Mouse (Mus musculus) heart, adult 8-10 months (tissue): ENCODE data around the gene Arid1a. TPM values are rescaled to one million over a fixed set of nuclear protein-coding genes. Genes with fewer than 3 reads are reported as not detected.

Experiments used
- DNase-seq: peaks from one replicate; pipeline ENCODE4 v3.0.0; 2022; ENCODE audit warnings: low spot score
- total RNA-seq, 4 experiments: library from RNA; stranded (reverse); gene quantifications; 2 replicates each; pipeline ENCODE4 v1.2.4; 2022

The Arid1a gene
- total RNA-seq, result 10 to 100 TPM; 35.4 to 40.0 (median 37.0) TPM

DNA sequence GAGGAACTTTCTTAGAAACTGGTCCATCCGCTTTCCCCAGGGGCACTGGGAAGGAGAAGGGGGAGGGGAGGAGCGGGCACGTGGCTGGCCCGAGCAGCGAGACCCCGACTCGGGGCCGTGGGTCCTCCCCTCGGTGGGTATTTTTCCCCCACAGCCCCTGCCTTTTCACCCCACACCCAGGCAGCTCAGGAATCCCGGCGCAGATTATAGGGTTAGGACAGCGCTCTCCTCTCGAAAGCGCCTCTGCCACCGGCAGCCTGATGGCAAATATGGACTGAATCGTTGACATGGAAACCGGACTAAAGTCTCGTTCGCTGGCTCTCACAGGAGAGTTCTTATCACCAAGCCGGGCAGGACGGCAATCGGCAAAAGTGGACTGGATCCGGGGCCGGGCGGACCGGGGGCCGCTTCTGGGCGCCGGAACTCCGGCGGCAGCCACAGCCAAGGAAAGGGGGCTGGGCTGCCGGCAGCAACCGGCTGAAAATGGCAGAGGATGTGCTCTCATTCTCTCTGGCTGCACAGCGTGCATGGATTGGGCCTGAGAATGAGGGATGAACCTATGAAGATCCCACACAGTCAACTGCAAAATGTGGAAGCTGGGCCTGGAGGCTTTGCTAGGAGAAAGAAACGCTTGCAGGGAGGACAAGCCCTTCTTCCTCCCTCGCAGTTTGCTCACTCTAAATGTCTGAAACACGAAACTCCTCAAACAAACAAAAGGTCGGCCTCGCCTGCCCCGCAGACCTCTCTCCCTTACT, at the start of gene Arid1a:
Gene Arid1a, minus strand, starts transcription at position 256 of the 755 bp plus-strand sequence.
- peak; percentile 94 for DNase-seq

DNA sequence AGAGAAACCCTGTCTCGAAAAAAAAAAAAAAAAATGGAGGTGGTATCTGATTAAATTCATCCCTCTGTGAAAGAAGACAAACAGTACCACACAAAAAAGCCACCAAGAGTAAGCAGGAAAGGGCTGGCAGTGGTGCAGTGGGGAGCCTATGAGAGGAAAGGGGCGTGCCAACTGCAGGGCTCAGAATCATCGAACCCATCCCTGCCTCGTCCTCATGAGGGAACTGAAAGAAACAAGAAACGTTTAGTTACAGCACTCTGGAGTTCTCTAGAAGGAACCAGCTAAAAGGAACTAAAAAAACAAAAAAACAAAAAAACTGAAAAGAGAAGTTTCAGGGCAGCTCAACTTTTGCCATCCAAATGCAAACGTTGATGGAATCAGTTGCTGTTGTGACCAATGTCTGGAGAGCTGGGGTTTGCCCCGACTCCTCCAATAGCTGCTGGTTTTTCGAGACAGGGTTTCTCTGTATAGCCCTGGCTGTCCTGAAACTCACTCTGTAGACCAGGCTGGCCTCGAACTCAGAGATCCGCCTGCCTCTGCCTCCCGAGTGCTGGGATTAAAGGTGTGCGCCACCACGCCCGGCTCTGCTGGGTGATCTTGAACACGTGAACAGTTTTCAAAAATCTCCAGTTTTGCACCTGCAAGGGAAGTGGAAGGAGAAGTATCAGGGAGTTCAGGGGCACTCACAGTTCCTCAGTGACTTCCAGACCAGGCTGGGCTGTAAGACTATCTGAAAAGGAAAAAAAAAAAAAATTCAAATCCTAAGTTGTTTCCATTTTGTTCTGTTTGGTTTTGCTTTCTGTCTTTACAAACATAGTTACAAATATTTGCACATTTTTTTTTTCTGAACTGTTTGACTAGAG, 48.1 kb upstream of the Arid1a start:
- peak; percentile 41 for DNase-seq

DNA sequence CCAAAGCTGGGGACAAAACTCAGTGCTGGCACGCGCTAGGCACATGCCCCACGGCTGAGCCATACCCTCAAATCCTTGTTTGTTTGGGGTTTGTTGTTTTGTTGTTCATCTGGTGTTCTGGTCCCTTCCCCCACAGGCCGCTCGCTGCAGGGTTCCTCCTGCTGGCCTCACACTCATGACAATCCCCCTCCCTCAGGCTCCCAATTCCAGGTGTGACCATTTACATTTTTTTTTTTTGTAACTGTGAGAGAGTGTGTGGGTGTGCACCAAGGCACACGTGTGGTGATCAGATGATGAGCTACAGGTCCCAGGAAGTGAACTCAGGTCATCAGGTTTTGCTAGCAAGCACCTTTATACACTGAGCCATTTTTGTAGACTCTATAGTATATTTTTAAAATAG, 44.0 kb upstream of the Arid1a start:
- no peak for DNase-seq

DNA sequence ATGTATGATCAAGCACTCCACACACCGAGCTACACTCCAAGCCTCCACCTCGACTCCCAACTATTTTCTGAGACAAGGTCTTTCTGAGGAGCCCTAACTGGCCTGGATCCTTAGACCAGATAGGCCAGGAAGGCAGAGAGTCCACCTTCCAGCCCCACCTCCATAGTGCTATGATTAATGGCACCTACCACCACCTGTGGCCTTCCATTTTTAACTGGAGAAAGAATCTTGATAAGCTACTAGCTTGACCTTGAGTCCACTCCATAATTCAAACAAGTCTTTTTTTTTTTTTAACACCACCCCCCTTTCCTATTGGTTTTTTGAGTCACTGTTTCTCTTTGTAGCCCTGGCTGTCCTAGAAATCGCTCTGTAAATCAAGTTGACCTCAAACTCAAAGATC, 36.7 kb upstream of the Arid1a start:
- DNase-seq, result no peak

DNA sequence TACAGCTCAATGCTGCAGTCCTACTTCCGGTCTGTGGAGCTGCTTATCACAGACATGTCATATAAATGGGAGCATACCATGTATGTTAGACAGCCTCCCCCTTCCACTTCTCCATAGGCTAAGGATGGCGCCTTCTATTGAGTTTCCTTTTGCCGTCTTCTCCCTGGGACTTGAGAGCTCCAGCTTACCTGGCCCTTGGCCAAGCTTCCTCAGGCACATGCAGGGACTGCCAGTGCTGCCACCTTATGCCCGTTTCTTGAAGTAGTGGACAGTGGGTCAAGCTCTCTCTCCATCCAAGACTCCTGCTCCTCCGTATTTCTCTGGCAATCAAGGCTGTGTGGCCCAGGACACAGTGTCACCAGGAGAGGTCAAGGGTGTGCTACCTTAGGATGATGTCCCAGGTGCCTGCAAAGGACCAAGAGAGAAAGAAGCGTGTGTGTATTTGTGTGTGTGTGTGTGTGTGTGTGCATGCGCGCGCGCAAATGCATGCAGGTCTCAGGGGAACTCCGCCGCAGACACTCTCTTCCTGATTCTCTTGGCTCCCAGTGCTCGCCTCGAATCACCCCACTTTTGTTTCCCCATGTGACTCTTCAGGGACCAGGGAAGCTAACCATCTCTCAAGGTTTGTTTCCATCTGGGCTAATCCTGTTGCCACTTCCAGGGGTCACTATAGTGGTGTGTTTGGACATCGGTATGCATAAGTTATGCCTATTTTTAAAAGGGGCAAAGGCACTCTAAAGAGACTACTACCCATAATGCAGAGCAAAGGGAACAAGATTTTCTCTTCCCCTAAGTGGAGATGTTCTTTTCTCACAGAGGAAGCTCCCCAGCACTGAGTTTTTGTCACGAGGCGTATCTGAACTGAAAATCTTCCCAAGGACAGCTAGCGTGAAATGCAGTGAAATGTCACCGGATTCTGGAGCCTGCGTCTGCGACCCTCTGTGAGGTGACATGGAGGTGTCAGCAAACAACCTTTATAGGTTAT, 18.3 kb upstream of the Arid1a start:
- DNase-seq, result peak; percentile 81

DNA sequence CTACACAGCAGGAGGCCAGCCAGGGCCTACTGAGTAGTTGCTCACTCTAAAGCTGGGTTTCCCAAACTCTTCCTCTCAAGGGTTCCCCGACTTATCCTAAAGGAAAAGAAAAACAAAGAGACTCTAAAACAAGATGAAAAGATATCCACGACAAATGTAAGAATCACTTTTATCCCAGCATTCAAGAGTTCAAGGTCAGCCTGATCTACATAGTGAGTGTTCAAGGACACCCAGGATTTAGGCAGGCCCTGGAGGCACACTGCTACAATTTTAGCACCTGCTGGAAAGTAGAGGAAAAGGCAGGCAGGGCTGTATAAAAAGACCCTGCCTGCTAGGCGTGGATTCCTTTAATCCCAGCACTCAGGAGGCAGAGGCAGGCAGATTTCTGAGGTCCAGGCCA, 12.6 kb upstream of the Arid1a start:
- no peak for DNase-seq

DNA sequence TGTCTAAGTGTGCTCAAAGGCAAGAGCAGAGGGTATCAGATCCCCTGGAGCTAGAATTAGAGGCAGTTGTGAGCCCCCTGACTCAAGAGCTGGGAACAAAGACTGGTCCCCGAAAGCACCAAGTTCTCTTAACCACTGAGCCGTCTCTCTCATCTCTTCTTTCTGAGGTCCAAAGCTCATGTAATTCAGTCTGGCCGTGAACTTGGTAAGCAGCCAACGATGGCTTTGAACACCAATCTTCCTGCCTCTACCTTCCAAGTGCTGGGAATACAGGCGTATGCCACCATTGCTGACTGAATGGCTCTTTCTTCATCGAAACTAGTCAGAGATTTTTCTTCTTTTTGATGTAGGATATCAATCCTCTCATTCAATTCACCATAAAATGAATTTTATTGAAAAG, 6.5 kb upstream of the Arid1a start:
- no peak for DNase-seq

DNA sequence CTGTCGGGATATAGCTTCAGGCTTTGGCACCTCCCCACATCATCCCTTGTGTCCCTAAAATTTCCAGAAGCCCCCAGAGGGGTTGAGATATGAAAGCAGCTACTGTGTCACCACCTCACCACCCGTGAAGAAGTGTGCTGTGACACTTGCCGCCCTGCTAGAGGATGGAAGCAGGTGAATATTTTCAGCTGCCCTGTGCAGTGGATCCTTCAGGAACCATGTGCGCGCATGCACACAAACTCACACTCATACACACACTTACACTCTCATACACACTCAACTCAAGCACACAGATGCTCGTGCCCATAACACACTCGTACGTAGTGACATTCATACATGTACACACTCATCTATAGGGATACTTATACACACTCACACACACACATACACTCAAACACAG, 3.1 kb upstream of the Arid1a start:
- DNase-seq, result no peak

DNA sequence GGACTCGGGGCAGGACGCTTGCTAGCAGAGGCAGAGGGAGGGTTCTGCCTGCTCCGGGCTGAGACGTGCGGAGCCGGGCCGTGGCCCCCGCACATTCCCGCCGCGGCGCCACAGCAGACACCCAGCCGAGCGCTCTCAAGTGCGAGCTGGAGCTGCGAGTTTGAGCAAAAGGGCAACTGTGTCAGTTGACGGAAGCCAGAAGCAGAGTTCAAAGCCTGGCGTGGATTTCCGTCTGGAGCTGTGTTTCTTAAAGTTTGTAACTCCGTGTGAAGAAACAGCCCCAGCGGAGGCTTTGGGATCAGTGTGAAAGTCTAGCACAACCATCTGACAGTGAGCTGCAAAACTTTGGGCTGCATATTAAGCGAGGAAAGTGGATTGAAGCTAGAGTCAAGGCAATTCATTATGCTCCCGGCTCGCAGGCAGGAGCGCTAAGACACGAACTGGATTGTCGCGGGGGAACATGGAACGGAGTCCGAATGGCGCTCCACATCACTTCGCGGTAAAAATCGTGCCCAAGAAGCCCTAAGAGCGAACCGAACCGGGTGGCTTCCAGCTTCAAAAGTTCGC, 783 bp upstream of the Arid1a start:
- DNase-seq, result peak; percentile 85

DNA sequence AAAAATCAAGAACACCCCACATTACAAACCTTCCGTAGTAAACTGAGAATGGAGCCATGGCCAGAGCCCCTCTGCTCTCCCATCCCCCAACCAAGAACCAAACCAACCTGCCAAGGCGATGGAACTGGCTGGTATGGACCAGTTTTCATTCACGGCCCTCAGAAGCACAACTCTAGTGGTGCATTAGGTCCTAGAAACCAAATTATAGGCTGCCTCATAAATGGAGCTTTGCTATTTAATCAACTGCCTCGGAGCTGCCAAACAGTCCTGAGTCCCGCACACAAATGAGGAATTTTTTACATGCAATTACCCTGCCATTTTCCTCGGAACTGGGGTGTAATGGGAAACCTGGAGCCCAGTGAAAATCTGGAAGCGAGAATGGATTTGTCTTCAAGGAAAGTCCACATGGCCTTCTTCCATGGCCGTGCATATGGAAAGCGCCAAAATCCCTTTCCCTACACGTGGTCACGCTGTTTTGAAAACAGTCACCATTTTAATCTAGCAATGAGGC, 653 bp downstream of the Arid1a start:
- DNase-seq, result no peak

DNA sequence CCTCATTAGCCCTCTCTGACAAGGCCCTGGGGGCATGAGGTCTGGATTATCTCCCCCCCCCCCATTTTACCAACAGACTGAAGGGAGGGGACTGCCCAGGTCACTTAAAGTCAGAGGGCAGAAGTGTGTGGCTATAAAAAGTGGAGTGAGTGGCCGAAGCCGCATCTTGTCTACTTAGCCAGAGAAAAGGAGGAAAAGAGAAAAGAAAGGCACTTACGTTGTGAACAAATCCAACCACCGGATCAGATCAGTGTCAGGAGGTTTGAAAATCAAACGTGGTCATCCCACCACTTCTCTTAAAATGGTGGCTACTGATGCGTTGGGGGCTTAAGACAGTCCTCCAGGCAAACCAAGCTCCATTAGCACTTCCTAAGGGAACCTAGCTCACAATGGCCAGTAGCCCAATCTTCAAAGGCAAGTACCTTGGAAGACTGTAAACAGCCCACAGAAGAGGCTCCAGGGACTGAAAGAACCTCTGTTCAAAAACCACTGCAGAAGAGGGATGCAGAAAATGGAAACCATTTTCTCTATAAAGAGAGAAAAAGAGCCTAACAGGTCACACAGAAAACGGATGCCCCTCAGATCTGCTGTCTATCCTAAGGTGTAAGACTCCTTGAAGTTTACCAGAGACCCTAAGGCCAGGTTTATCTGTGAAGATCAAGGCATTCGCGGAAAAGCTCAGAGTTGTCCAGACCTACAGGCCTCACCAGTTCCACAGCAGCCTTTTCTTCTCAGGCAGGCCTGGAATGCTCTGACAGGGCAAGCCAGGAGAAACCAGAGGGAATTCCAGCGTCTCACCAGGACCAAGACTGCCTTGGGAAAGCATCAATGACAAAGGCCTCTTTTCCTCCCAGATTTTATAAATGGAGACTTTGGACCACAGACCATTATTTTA, 1.5 kb downstream of the Arid1a start:
- no peak for DNase-seq

DNA sequence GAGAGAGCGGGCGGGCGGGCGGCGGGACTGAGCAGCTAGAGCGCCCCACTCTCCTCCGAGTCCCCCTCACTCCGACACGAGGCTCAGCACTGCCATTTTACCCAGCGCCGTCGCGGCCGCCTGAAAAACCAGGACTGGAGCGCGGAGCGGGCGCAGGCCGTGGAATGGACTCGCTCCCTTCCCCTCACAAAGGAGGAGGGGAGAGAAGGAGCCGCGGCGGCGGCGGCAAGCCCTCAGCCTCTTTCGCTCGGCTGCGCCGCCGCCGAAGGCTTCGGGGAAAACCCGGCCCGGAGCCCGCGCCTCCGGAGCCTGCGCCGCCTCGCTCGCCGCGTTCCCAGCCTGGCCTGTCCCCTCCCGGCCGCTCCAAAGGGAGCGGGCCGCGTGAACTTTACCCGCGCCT, 2.3 kb downstream of the Arid1a start:
- DNase-seq, result peak; percentile 98

DNA sequence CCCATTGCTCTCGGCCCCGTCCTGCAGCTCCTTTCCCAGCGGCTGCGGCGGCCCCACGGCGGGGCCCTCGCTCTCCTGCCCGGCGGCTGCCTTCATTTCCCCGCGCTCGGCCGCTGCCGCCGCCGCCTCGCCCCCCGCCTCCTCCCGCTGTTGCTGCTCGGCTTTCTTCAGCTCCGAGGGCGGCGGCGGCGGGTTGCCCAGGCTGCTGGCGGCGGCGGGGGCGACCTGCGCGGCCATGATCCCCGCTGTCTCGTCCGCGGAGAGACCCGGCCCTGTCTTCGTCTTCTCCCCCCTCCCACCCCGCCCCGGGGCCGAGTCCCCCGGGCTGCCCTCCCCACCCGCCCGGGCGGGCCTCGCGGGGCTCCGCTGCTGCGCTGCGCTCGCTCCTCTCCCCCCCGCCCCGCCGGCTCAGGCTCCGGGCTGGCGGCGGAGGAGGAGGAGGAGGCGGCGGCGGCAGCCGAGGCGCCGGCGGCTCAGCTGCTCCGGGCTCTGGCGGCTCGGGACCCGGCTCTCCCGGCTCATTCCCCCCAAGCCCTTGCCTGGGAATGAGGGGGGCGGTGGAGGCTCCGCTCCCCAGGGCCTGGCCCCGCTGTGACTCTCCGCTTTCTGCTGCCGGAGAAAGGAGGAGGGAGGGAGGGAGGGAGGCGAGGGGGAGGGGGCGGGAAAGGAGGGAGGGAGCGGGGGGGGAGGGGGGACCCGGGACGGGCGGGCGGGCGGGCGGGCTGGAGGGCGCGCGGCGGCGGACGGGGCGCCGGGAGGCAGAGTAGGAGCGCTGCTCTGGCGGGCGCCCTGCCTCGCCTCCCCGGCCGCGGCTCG, 3.0 kb downstream of the Arid1a start:
- DNase-seq, result peak; percentile 58

DNA sequence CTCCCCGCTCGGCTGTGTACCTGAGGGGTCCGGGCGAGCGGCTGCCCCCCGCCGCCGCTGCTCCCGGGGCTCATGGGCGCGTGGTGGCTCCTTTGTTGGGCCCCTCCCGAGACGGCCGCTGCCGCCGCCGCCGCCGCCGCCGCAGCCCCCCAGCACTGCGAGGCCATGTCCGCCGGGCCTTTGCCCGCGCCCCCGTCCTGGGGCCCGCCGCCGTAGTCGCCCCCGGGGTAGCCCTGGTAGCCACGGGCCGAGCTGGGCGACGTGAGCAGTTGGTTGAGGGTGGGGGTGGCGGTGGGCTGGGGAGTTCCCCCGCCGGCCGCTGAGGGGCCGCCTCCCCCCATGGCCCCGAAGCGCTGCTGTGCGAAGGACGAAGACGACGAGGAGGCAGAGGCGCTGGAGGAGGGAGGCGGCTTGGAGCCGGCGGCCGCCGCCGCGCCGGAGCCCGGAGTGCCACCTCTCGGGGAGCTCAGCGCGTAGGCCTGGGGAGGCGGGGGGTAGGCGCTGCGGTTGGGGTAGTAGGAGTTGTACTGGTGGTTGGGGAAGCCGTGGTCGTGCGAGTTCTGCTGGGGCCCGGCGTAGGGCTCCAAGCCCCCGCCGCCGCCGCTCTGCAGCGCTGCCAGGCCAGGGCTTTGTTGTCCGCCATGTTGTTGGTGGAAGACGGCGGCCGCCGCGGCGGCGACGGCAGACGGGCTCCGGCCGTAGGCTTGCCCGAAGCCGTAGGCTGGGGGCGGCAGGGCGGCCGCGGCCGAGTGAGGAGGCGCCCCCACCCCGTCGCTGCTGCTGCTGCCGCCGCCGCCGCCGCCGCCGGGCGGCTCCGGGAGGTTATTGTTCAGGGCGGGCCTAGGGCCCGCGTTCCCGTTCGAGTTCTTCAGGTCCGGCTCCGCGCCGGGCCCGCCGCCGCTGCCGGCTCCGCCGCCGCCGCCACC, 3.9 kb downstream of the Arid1a start:
- DNase-seq, result no peak

DNA sequence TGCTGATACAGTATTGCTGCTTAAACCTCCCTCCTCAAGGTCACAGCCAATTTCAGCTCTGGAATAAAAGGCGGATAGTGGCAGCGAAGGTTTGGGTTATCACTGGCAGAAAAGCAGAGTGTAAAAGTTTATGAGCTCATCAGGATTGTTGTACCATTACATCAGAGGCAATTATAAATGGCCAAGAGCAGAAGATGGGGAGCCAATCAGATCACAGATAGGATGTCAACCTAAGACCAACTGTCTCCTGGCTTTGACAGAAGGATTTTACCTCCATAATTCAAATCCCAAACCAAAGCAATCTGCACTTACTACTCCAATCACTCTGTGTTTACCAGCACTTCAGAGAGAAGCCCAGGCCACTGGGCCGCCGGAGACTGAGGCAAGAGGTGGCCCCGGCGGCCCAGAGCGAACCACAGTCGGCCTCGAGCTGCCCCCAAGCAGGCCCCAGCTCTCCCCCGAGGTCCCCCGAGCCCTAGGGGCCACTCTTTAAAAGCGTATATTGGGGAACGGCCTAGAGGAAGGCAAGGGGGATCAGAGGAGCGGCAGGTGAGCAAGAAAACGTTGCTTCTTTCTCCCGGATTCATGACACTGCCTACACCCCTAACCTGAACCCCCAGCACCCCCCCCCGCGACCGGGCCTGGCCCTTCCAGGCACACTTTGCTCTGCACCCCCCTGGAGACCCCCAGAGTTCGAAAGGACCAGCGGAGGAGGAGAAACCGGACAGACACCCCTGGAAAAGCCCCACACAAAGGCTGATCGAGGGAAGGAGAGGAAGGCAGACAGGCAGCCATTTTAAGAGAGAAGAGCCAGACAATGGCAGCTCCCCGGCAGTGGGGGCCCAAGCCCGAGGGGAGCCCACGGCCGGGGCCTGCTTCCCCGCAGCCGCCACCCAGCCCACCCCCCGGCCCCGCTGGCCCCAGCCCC, 4.8 kb downstream of the Arid1a start:
- DNase-seq, result peak; percentile 78

DNA sequence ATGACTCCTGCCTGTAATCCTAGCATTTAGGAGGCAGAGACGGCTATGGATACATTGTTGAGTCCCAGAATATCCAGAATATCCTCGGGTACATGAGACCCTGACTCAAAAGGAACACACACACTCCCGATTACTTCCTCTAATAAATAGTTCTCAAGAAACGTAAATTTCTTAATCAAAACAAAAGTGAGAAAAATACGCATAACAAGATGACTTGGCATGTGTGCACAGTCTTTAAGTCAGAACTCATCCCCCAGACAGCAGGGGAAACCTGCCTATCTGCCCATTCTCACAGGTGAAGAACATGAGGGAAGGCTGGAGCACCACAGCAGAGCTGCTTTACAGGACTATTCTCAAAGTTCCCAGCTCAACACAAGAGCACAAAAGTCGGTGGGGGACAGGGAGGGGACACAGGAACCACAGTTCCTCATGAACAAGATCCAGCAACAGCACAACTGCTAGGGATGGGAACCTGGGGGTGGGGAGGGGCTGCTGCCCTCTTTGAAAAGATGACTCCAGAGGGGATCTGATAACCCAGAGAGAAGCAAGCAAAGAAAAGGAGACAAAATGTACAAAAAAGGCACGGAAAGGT, 6.3 kb downstream of the Arid1a start:
- no peak for DNase-seq

DNA sequence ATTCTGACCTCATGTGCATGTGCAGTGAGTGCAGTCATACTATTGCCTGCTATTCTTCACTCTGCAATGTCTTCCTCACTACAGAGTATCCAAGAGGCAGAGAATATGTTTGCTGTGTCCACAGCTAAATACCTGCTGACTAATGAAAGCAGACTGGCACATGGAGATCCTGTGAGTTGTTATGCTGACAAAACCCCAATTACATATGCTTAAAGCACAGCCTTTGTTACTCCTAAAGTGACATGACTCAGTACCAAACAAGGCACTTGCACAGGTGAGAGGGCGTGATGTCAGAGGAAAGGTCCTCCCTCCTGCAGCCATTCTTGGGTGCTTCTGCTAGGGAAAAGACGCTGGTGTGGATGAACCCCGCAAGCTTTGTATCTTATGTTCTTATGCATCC, 21.3 kb downstream of the Arid1a start:
- DNase-seq, result no peak
